Mouse (Mus musculus) bone marrow macrophage, adult 2 months (primary cell): ENCODE results near the gene Gm45713.

Experiments used
- CTCF ChIP-seq: IDR thresholded peaks from 2 replicates; pipeline ENCODE4 v1.5.1; 2012; ENCODE audit warnings: low read depth, mild to moderate bottlenecking, low read length, moderate library complexity
- POLR2A ChIP-seq: IDR thresholded peaks from 2 replicates; pipeline ENCODE4 v1.6.1; 2012; ENCODE audit warnings: mild to moderate bottlenecking, low read depth, low read length, borderline replicate concordance

GRCm38 (mm10) chr7:45154993-45155514, 19.0 kb upstream of the Gm45713 start:
- no peak for TF ChIP-seq POLR2A
- peak; percentile 66 for TF ChIP-seq CTCF
